Mouse (Mus musculus): ENCODE results near the gene Ago3. TPM values are rescaled to one million over a fixed set of nuclear protein-coding genes. Genes with fewer than 3 reads are reported as not detected.
A peak's percentile ranks its signal among the peaks of the same experiment; 100 is the strongest.

The Ago3 gene
- total RNA-seq, 2 experiments from 2014 or later, result 7.9 to 8.0 TPM

DNA sequence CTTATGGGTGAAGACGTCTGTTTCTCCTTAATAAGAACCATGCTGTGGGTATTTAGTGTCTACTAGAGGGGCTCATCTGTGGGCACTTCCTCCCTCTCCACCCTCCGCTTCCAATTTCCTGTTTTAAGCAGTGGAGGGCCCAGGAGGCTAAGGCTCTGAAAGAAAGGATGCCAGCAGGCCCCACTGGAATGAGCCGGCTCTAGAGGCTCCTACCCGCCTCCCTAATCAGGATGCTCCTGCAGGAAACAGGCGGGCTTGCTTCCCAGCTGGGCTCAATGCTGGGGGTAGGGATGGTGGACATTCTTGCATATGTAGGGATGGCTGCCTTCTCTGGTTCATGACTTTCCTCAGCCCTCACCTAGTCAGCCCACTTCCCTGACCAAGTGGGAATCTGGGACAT lies 116.2 kb downstream of the Ago3 start:
- intact Hi-C loops (cut with DNase I), result loop anchor here (5.0 kb wide), 1 partner anchor 86 kb away; no protein-coding TSS in a partner anchor
- no peak for DNase-seq

DNA sequence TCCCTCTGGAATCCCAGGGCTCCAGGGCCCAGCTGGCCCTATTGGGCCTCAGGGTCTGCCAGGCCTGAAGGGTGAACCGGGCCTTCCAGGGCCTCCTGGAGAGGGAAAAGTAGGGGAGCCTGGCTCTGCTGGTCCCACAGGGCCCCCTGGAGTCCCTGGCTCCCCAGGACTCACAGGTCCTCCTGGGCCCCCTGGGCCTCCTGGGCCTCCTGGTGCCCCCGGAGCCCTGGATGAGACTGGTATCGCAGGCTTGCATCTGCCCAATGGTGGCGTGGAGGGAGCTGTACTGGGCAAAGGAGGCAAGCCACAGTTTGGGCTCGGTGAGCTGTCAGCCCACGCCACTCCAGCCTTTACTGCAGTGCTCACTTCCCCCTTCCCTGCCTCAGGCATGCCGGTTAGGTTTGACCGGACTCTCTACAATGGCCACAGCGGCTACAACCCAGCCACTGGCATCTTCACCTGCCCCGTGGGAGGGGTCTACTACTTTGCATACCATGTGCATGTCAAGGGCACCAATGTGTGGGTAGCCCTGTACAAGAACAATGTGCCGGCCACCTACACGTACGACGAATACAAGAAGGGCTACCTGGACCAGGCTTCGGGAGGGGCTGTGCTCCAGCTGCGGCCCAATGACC lies 117.7 kb downstream of the Ago3 start:
- intact Hi-C loops (cut with DNase I), result loop anchor here (5.0 kb wide), 1 partner anchor 84 kb away; no protein-coding TSS in a partner anchor

DNA sequence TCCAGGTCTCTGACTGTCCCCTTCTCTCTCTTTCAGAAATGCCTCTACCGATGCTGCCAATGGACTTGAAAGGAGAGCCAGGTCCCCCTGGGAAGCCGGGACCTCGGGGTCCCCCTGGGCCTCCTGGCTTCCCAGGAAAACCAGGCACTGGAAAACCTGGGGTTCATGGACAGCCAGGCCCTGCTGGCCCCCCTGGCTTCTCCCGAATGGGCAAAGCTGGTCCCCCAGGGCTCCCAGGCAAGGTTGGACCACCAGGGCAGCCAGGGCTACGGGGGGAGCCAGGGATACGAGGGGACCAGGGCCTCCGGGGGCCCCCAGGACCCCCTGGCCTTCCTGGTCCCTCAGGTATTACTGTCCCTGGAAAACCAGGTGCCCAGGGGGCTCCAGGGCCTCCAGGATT lies 119.0 kb downstream of the Ago3 start:
- intact Hi-C loops (cut with DNase I), result loop anchor here (5.0 kb wide), 1 partner anchor 83 kb away; no protein-coding TSS in a partner anchor
- DNase-seq, result no peak

More for the DNA sequence above, 117.7 kb downstream of the Ago3 start:
- DNase-seq, result no peak

DNA sequence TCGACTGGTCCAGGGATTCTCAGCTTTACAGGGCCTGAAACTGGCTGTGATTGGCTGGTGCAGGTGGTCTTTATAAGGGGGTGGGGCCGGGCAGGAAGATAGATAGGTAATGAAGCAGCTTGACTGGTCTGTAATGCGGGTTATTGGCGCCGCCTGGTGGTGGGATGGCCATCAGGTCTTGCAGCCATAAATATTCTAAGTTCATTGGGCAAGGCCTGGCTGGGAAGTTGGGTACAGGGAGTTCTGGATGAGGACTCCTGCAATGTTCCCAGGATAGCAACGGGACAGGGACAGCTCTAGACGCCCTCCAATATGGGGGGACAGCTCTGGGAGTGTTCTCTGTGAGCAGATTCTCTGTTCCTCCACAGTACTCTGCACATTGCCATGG lies 119.4 kb downstream of the Ago3 start:
- peak; percentile 88 to 90 for DNase-seq
- intact Hi-C loops (cut with DNase I), result loop anchor here (5.0 kb wide), 2 partner anchors 83 to 128 kb away; no protein-coding TSS in a partner anchor

DNA sequence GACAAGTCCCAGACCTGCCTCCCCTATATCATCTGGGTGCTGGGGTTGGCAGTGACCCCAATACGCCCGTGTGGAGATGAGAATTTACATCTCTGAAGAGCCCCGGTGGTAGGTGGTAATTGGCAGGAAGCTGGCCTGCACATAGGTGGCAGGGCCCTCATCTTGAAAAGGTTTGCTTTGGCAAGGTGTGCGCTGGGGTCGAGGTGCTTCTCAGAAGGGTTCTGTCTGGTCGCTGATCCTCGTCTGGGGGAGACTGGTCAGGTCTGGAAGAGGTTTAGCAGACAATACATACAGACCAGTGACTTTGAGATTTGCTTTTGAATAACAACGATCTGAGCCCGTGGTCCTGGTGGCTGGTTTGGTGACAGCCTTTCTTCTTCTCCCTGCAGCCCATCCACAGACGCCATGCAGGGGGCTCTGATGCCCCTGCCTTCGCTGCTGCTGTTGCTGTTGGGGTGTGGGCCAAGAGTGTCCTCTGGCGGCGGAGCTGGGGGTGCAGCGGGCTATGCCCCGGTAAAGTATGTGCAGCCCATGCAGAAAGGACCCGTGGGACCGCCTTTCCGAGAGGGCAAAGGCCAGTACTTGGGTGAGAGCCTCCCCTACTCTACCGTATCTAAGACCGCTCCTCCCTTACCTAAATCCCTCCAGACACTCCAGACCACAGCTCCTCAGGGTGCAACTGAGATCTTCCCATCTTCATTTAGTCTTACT lies 120.0 kb downstream of the Ago3 start:
- DNase-seq, result no peak
- intact Hi-C loops (cut with DNase I), result loop anchor here (5.0 kb wide), 1 partner anchor 127 kb away; no protein-coding TSS in a partner anchor

DNA sequence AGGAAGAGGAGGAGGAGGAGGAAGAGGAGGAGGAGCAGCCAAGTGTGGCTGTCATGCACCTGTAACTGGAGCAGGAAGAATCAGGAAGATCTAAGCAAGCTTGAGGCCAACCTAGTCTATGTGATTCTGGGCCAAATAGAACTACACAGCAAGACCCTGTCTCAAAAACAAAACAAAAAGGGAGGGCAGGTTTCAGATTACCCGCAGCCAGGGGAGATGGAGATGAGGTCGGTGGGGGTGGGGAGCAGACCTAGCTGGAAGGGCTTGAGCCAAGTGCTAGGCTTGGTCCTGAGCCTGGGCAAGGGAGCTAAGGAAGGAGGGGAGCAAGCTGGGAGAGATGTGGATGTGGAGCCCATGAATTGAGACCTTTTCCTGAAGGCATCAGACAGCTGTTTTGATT lies 122.5 kb downstream of the Ago3 start:
- intact Hi-C loops (cut with DNase I), result loop anchor here (5.0 kb wide), 1 partner anchor 125 kb away; no protein-coding TSS in a partner anchor
- DNase-seq, result no peak

DNA sequence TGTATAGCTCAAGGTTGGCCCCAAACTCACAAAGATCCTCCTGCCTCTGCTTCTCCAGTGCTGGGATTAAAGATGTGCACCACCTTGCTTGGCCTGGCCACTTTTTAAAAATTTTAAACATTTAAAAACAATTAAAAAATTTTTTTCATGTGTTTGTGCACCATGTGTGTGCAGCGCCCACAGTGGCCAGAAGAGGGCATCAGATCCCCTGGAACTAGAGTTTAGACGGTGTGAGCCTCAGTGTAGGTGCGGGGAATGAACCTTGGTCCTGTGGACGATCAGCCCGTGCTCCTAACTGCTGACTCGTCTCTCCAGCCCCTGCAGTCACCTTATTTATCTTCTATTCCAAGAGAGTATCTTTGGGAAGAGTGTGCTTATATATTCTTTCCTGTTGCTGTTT lies 123.3 kb downstream of the Ago3 start:
- intact Hi-C loops (cut with DNase I), result loop anchor here (5.0 kb wide), 1 partner anchor 124 kb away; no protein-coding TSS in a partner anchor

DNA sequence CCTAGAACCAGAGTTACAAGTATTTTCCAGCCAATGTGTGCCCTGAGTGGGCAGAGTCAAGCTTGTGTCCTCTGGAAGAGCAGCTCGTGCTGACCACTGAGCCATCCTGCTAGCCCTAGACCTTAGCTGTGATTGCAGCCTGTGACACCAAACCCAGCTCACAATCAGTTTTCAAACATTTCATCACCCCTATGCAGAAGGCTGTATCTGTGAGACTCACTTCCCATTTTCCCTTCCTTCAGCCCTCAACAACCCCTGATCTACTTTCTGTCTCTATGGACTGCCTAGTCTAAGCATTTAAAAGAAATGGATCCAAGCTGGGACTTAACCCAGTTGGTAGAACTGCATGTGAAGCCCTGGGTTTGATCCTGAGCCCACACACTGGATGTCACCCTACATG lies 123.9 kb downstream of the Ago3 start:
- intact Hi-C loops (cut with DNase I), result loop anchor here (5.0 kb wide), 1 partner anchor 123 kb away; no protein-coding TSS in a partner anchor
- DNase-seq, result no peak

More for the DNA sequence above, 123.3 kb downstream of the Ago3 start:
- no peak for DNase-seq

DNA sequence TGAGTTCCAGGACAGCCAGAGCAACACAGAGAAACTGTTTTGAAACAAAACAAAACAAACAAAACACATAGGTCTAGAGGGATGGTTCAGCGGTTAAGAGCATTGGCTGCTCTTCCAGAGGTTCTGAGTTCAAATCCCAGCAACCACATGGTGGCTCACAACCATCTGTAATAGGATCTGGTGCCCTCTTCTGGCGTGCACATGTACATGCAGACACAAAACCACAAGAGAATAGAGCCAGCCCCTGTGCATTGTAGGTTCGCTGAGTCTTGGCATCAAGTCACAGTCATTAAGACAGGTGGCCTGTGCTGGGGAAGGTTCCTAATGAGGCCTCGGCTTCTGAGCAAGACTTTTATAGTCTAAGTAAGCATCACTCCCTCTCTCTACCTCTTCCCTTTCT lies 125.5 kb downstream of the Ago3 start:
- no peak for DNase-seq
- intact Hi-C loops (cut with DNase I), result no loop called here

DNA sequence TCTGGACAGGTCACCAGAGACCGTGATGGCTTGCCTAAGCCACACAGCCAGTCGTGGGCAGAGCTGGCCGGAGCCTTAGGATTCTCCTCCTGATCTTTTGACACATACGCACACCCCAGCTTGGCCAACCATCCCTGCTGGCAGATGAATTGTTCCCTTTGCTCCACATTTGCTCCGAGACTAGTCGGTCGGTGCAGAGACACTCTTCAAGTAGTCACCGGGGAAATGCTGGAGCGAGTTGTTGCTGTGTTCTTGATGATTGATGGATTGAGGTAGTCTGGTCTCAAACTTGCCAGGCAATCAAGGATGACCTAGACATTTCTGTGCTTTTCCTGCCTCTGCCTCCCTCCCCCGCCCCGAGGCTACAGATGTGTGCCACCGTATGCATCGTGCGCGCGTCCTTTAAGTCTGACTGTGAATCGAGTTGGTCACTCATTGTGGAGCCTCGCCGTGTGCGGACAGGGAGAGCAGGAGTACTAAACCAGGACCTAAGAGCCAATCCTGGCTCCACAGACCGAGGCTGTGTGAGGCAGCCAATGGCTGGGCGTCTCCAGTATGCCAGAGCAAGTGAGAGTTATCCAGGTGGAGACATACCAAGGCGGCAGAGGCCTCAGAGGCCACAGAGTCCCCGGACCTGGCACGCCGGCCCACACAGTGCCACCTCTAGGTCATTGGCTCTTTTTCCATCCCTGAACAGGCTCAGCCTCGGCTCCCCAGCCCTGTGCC lies 127.6 kb downstream of the Ago3 start:
- intact Hi-C loops (cut with DNase I), result no loop called here
- DNase-seq, result no peak

DNA sequence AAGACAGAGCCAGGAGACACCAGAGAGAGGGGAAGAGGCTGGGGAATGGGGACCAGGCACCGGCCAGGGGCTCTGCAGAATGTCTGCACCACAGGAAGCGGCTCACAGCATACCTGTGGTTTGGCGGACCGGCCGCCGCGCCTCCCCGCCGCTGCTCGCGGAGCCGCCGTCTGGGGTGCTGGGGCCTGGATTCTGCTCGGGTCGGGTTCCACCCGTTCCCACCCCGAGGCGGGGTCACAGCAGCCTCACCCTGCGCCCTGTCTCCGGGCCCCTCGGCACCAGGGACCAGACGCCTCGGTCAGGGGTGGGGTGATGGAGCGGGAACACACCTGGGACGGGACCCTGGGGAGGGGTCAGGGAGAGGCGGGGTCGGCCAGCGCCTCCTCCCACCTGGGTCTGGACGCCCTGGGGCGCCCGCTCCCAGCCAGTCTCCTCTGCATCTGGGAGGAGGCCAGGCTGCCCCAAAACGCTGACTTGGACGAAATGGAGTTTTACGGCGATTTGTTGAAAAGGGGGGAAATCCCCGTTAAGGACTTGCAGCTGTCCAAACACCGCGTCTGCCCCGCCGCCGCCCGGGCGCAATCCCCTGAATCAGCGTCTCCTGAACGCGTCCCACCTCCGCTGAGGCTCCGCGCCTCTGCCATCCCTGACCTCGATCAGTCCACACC lies 128.3 kb downstream of the Ago3 start:
- DNase-seq, result no peak
- intact Hi-C loops (cut with DNase I), result no loop called here

DNA sequence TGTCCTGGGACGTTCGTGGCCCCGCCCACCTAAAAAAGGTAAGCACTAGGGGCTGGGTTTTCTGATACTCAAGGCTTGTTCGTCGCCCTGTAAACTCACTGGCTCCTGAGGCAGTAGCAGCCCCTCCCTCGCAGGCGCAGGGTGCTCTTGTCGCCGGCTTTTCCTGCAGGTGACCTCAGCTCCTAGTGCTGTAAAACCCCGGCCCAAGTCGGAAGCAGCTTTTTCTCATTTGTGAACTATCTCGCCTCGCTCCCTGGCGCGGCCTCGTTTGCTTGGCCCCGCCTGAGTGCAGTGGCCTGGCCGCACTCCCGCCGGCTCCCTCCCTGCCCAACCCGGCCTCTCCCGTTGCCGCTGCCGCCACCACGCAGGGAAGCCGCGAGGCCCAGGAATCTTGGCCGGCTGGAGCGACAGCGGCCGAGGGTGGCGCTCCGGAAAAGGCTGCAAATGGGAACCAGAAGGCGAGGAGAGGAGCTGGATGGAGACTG lies 132.7 kb downstream of the Ago3 start:
- peak; percentile 69 to 77 for DNase-seq
- intact Hi-C loops (cut with DNase I), result no loop called here

DNA sequence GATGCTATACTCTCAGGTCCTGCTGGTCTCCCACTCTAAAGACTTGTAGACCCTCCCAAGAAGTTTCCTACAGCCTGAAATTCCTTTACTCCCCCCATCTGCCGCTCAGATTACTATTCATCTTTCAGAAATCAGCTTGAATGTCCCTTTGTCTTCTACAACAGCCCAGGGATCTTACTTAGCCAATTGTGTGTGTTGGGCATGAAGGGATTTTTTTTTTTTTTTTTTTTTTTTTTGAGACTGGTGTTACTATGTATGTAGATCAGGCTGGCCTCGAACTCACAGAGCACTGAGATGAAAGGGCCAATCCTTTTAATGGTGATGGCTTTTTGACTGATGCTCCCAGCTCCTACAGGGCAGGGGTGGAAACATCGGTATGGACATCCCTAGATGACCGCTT lies 133.4 kb downstream of the Ago3 start:
- DNase-seq, result no peak
- intact Hi-C loops (cut with DNase I), result no loop called here

DNA sequence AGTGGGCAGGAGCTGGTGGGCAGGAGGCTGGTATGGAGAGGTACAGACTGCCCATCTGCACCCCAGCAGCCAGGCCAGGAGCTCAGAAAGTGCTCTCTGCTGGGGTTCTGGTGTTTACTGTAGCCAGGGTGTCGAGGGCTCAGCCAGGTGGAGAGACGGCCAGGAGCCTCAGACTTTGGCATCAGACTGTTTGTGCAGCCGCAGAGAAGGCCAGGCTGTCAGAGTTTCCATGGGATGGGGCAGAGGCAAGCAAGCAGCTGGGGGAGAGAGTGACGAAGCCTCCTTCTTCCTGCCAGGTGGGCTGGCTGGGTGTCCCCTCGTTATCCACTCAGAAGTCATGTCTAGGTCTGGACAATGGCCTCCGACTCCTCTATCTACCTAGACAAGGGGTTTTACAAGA lies 134.2 kb downstream of the Ago3 start:
- no peak for DNase-seq
- intact Hi-C loops (cut with DNase I), result no loop called here

DNA sequence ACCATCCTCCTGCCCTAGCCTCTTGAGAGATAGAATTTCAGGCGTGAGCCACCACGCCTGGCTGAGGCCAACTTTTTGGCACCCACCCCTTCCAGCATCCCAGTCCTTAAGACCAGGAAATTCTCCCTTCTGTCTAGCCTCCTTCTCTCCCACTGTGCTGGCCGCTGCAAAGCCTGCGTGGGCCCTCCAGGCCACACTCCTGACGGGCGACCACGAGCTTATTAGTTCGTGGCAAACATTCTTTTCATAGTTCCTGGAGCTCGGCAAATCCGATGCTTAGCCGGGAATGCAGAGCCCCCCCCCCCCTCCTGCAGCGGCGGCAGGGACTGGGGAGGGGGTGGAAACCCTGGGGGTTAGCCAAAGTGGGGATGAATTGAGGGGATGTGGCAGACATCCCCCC lies 138.2 kb downstream of the Ago3 start:
- no peak for DNase-seq
- intact Hi-C loops (cut with DNase I), result no loop called here

DNA sequence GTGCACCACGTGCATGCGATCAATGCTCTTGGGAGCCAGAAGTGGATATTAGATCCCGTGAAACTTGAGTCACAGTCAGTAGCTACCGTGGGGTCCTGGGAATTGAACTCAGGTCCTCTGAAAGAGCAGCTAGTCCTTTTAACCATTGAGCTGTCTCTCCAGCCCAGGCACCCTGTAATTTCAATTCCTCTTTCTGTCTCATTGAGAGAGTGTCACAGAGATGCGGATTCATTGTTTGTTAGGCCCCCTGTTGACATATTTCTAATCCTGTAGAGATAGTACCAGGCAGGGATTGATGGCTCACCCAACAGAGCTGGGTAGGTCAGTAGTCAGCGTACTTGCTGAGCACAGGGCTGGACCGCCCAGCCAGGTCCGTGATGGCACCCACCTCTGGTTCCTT lies 139.0 kb downstream of the Ago3 start:
- DNase-seq, result no peak
- intact Hi-C loops (cut with DNase I), result no loop called here

DNA sequence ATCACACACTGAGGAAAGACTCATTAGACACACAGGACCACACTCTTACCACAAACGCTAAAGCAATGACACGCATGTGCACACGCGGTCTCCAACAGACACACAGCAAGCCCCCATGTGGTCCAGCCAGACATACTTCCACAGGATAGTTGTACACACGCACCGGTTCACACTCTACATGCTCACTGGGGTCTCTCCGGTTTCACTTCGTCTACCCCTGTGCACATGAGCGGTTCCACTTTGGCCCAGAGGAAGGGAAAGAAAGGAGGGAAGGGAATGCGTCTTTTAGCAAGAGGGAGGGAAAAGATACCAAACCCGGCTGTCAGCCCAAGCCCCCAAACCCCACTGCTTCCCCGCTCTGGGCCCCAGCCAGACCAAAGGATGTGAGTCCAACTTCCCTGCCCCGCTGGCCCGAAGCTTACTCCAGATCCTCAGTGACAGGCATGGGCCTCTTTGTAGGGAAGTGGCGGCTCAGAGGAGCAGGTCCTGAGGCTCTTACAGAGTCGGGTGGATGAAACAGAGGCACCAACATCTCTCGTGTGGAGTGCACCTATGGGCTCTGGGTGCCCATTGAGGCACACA lies 141.2 kb downstream of the Ago3 start:
- intact Hi-C loops (cut with DNase I), result no loop called here

DNA sequence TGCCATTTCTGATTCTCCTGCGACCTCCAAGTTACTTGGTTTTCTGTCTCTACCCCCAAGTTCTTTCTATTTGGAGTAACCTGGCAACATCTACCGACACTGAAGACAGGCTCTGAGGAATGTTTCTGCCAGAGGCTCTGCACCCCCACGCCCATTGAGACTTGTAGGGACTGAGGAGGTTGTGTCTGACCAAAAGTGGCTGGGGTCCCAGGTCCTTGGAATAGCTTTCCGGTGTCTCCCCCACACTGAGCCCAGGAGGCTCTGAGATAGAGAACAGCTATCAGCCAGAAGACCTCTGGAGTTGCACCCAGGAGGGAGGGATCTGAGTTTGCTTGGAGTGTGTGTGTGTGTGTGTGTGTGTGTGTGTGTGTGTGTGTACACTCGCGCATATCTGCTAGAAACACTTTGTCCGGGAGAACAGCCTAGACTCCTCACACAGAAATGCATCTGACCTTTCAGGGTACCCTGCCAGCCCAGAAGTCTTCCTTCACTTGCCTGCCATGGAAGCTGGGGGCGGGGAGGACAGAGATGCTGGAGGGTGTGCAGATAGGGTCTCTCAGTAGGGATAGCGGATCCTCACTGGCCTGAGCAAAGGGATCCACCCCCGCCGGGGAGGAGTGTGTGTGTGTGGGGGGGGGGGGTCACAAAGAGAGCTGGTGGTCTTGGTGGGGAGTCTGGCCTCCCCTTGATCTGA lies 141.9 kb downstream of the Ago3 start:
- no peak for DNase-seq
- intact Hi-C loops (cut with DNase I), result no loop called here

More for the DNA sequence above, 141.2 kb downstream of the Ago3 start:
- no peak for DNase-seq

DNA sequence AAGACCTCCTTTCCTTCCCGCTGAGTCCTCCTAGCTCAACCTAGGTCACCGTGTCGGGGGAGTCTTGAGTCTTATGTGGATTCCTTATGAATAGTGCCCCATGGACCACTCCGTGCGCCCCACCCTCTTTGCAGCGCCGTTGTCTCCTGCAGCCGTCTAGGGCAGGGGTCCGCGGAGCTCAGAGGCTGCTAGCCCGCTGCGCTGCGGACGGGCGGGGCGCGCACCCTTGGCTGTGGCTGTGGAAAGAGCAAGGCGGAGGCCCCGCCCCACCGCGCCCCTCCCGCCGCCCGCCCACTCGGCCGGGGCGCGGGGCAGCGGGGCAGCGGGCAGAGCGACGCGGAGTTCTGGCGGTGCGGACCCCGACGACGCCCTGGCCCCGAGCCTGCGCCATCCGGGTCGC lies 142.9 kb downstream of the Ago3 start, which contains the start of gene Col8a2:
Col8a2 (plus strand) TSS at position 302 of the 400 bp plus-strand sequence.
- DNase-seq, result no peak

More for the DNA sequence above, 142.9 kb downstream of the Ago3 start, which contains the start of gene Col8a2:
- intact Hi-C loops (cut with DNase I), result no loop called here

All from gastrocnemius, postnatal 36 days (tissue).